ENCODE assay signal across 11 mouse cellular contexts in the genomic region with DNA sequence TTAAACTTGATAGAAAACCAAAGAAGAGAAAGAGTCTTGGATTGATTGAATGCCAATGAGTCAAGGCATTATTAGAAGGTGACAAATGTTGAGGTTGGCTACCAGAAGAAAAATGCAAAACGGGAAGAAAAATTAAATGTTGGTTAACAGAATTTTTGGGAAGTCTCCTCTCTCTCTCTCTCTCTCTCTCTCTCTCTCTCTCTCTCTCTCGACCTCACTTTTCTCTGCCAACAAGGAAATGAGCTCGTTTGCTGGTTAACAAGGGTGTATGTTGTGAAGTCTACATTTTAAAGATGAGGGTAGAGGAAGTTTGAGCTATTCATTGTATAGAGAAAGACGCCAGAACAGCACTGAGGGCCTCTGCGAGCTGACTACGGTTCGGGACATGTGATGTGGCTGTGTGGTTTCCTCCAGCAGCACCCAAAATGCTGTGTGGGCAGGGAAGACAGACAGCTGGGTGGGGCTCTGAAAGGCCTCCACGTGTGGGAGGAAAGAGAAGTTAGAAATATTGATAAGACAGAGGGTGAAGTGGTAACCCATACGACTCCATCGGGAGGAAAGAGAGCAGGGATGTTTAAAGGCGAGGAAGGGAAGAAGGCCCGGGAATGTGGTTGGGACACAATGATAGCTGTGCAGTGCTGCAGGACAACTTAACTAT.
A peak's percentile ranks its signal among the peaks of the same experiment; 100 is the strongest.
DNase-seq lines count a peak whose midpoint lies in the region; ATAC-seq and TF ChIP-seq lines count a peak whose summit lies in the region.
"Had no signal": no experiment of that assay in that cellular context is flagged by ENCODE, and none has a peak within 500 bp of the region (broad histone marks: within the 10 kb centered on the region; RNA-seq: fewer than 3 reads in every experiment).

No protein-coding gene starts in this region.

- H3K36me3 ChIP-seq in G1E (replicated peaks): no peaks in the 10 kb centered on the region
- no peaks in the 10 kb centered on the region for H3K36me3 ChIP-seq in macrophage (ENCODE audit: inconsistent target)
- no peaks in the 10 kb centered on the region for H3K36me3 ChIP-seq in splenic B cell, adult 2 months (ENCODE audit: control insufficient read depth, insufficient read depth, low read length, poor library complexity, severe bottlenecking)
- H3K36me3 ChIP-seq: forebrain, embryonic 12.5 days; heart, embryonic 15.5 days; kidney, embryonic 15.5 days had no signal

- no peaks in the 10 kb centered on the region for H3K79me2 ChIP-seq in macrophage (ENCODE audit: inconsistent target)

- peak; percentile 31 for DNase-seq in G1E (ENCODE audit: low spot score)
- peak; percentile 56 for DNase-seq in splenic B cell, adult 2 months (ENCODE audit: low read depth, low spot score)
- DNase-seq in heart, adult 9 months (ENCODE audit: low spot score in 2 of 2): no peak
- no peak for DNase-seq in kidney, adult 11 months
- DNase-seq in left cerebral cortex, postnatal 36 days (ENCODE audit: low spot score in 2 of 2): no peak
- DNase-seq in layer of hippocampus, adult 2 months (ENCODE audit: low spot score in 2 of 2): no peak

- H3K27ac ChIP-seq in macrophage: peak overlapping the region; percentile 72
- no peak overlapping the region for H3K27ac ChIP-seq in layer of hippocampus, adult 2 months
- H3K27ac ChIP-seq: forebrain, embryonic 12.5 days; heart, embryonic 15.5 days; kidney, embryonic 15.5 days had no signal

- H3K4me1 ChIP-seq in G1E (ENCODE audit: insufficient read depth, low read depth, low read length): peaks cover 48% of the 10 kb centered on the region
- H3K4me1 ChIP-seq: forebrain, embryonic 12.5 days; heart, embryonic 15.5 days; kidney, embryonic 15.5 days had no signal

- TF ChIP-seq CTCF in G1E (IDR thresholded peaks at IDR 0.05; ENCODE audit: low read depth, low read length): no peak
- no peak for TF ChIP-seq CTCF in layer of hippocampus, adult 2 months (conservative IDR thresholded peaks at IDR 0.05)

- H3K4me3 ChIP-seq in G1E (ENCODE audit: low read depth, low read length) (peak overlapping the region; percentile 50; the same call in 1 of the 2 replicates), macrophage (ENCODE audit: inconsistent target) (no peak overlapping the region)
- H3K4me3 ChIP-seq in layer of hippocampus, adult 2 months: no peak overlapping the region
- H3K4me3 ChIP-seq: forebrain, embryonic 12.5 days; heart, embryonic 15.5 days; kidney, embryonic 15.5 days had no signal

- ATAC-seq in G1E (ENCODE audit: extremely low read depth, insufficient number of reproducible peaks, low FRiP score, poor library complexity, severe bottlenecking): peak; percentile 86
- peak; percentile 96 for ATAC-seq in common myeloid progenitor, adult 5-6 weeks (replicated peaks; ENCODE audit: low read depth, poor library complexity, severe bottlenecking)

- 3% methylated on average over 12 of the region's 12 CpGs for WGBS in macrophage (ENCODE audit: missing documents)

- H3K27me3 ChIP-seq in G1E (ENCODE audit: insufficient read depth, low read length): no peaks in the 10 kb centered on the region
- no peaks in the 10 kb centered on the region for H3K27me3 ChIP-seq in splenic B cell, adult 2 months (ENCODE audit: control insufficient read depth, insufficient read depth, low read length, poor library complexity, severe bottlenecking)
- H3K27me3 ChIP-seq: forebrain, embryonic 12.5 days; heart, embryonic 15.5 days; kidney, embryonic 15.5 days had no signal

- no peaks in the 10 kb centered on the region for H3K9me3 ChIP-seq in G1E (replicated peaks)
- H3K9me3 ChIP-seq: forebrain, embryonic 12.5 days; heart, embryonic 15.5 days; kidney, embryonic 15.5 days had no signal

- intact Hi-C loops in left cerebral cortex, postnatal 36 days (cut with DNase I): no loop called here

Comparison
In these comparisons a context has a peak if more than half of its experiments do, and no peak if none do; other contexts are left out.
1. DNase-seq: peak in G1E (single experiment) and splenic B cell, adult 2 months (single experiment); none in heart, adult 9 months (0 of 2), kidney, adult 11 months (single experiment), left cerebral cortex, postnatal 36 days (0 of 2) and layer of hippocampus, adult 2 months (0 of 2).